Mouse (Mus musculus) C2C12 (cell line): ENCODE data around the gene Tmem205. TPM values are rescaled to one million over a fixed set of nuclear protein-coding genes. Genes with fewer than 3 reads are reported as not detected.

Experiments
- H3K27me3 ChIP-seq: one replicate; pipeline ENCODE4 v1.6.1; 2011; ENCODE audit not compliant: control insufficient read depth, insufficient read depth, insufficient read length
- H3K36me3 ChIP-seq: one replicate; pipeline ENCODE4 v1.6.1; 2011; ENCODE audit not compliant: control insufficient read depth, insufficient read depth
- H3K4me3 ChIP-seq: one replicate; pipeline ENCODE4 v1.5.1; 2011; ENCODE audit warnings: mild to moderate bottlenecking, control low read depth; ENCODE audit not compliant: poor library complexity, insufficient read depth, severe bottlenecking
- H3K79me2 ChIP-seq: one replicate; pipeline ENCODE4 v1.6.1; 2011; ENCODE audit not compliant: control insufficient read depth, insufficient read depth
- H3K79me3 ChIP-seq: one replicate; pipeline ENCODE4 v1.6.1; 2011; ENCODE audit warnings: low read depth, control low read depth
- H3ac ChIP-seq: one replicate; pipeline ENCODE3; 2011; ENCODE audit warnings: low read depth; ENCODE audit not compliant: control insufficient read depth, insufficient read length
- CEBPB ChIP-seq: IDR thresholded peaks from one replicate; pipeline ENCODE4 v1.6.1; 2011; ENCODE audit warnings: low read depth, mild to moderate bottlenecking, control low read depth, moderate library complexity
- CTCF ChIP-seq: IDR thresholded peaks from one replicate; pipeline ENCODE4 v1.5.1; 2011; ENCODE audit not compliant: control insufficient read depth, insufficient read depth, insufficient read length
- FOSL1 ChIP-seq: IDR thresholded peaks from one replicate; pipeline ENCODE4 v1.8.0; 2011; ENCODE audit warnings: mild to moderate bottlenecking, low read length; ENCODE audit not compliant: poor library complexity, insufficient read depth, severe bottlenecking
- MAX ChIP-seq: IDR thresholded peaks from one replicate; pipeline ENCODE4 v1.6.1; 2011; ENCODE audit warnings: mild to moderate bottlenecking, control low read depth
- MYOD1 ChIP-seq: IDR thresholded peaks from one replicate; pipeline ENCODE4 v1.6.1; 2011; ENCODE audit warnings: low read depth; ENCODE audit not compliant: control insufficient read depth, insufficient read length
- MYOG ChIP-seq: IDR thresholded peaks from one replicate; pipeline ENCODE4 v1.6.1; 2011; ENCODE audit not compliant: control insufficient read depth, insufficient read length; ENCODE audit errors: extremely low read depth
- USF1 ChIP-seq: IDR thresholded peaks from one replicate; pipeline ENCODE4 v1.6.1; 2011; ENCODE audit warnings: low read depth, mild to moderate bottlenecking, control low read depth, moderate library complexity
- polyA plus RNA-seq: library from polyadenylated mRNA; unstranded; fragments of >200 nt; fragmentation: generic; extraction: Trizol; gene quantifications from one replicate; pipeline ENCODE4 v1.2.1, GENCODE M21; 2012; ENCODE audit warnings: missing spikeins

Gene Tmem205
- polyA plus RNA-seq, 1 experiment, result 17.2 TPM

GRCm38 (mm10) chr9:21962416-21963059 is 35.2 kb upstream of the Tmem205 start:
- no peak for TF ChIP-seq CEBPB
- no peak for TF ChIP-seq FOSL1
- TF ChIP-seq MAX, result no peak
- no peak for TF ChIP-seq USF1
- no peak for TF ChIP-seq MYOG
- no peak for TF ChIP-seq MYOD1
- no peak for TF ChIP-seq CTCF
- Histone ChIP-seq H3K4me3 (peak overlapping the region; percentile 30), H3ac (peak overlapping the region; percentile 46), H3K36me3 (no peaks in the 10 kb centered on the region), H3K27me3 (no peaks in the 10 kb centered on the region), H3K79me2 (no peaks in the 10 kb centered on the region), H3K79me3 (no peaks in the 10 kb centered on the region)

GRCm38 (mm10) chr9:21962010-21962409 is 34.7 kb upstream of the Tmem205 start:
- H3ac ChIP-seq, result peak overlapping the region; percentile 46
- no peaks in the 10 kb centered on the region for H3K79me3 ChIP-seq
- no peaks in the 10 kb centered on the region for H3K27me3 ChIP-seq
- no peaks in the 10 kb centered on the region for H3K36me3 ChIP-seq
- peak overlapping the region; percentile 30 for H3K4me3 ChIP-seq
- TF ChIP-seq USF1, result no peak
- TF ChIP-seq MAX, result no peak
- TF ChIP-seq CTCF, result no peak
- TF ChIP-seq MYOG, result no peak
- TF ChIP-seq CEBPB, result no peak
- TF ChIP-seq MYOD1, result no peak
- TF ChIP-seq FOSL1, result no peak
- H3K79me2 ChIP-seq, result no peaks in the 10 kb centered on the region

- no peaks in the 10 kb centered on the region for H3K79me2 ChIP-seq
- no peaks in the 10 kb centered on the region for H3K27me3 ChIP-seq
- H3K4me3 ChIP-seq, result no peak overlapping the region
- TF ChIP-seq CEBPB, result no peak
- no peak for TF ChIP-seq MYOD1
- no peak for TF ChIP-seq FOSL1
- no peak for TF ChIP-seq USF1
- TF ChIP-seq CTCF, result no peak
- no peak for TF ChIP-seq MAX
- TF ChIP-seq MYOG, result no peak
- no peak overlapping the region for H3ac ChIP-seq
- no peaks in the 10 kb centered on the region for H3K36me3 ChIP-seq
- H3K79me3 ChIP-seq, result no peaks in the 10 kb centered on the region
These were observed 34.1 kb upstream of the Tmem205 start for GRCm38 (mm10) chr9:21961366-21961980.

GRCm38 (mm10) chr9:21960558-21961208 is 33.3 kb upstream of the Tmem205 start:
- H3K27me3 ChIP-seq, result no peaks in the 10 kb centered on the region
- H3K79me3 ChIP-seq, result no peaks in the 10 kb centered on the region
- H3ac ChIP-seq, result no peak overlapping the region
- H3K36me3 ChIP-seq, result no peaks in the 10 kb centered on the region
- TF ChIP-seq FOSL1 (no peak), USF1 (no peak), MAX (no peak), CEBPB (no peak), MYOG (no peak), MYOD1 (no peak), CTCF (no peak)
- H3K4me3 ChIP-seq, result no peak overlapping the region
- no peaks in the 10 kb centered on the region for H3K79me2 ChIP-seq

- Histone ChIP-seq H3K27me3 (no peaks in the 10 kb centered on the region), H3ac (no peak overlapping the region), H3K36me3 (no peaks in the 10 kb centered on the region), H3K79me2 (no peaks in the 10 kb centered on the region), H3K4me3 (no peak overlapping the region), H3K79me3 (no peaks in the 10 kb centered on the region)
- TF ChIP-seq MYOD1, result no peak
- no peak for TF ChIP-seq MYOG
- TF ChIP-seq MAX, result no peak
- no peak for TF ChIP-seq FOSL1
These were observed 32.8 kb upstream of the Tmem205 start for GRCm38 (mm10) chr9:21960135-21960534.
